Mouse (Mus musculus): Measurements from ENCODE around the gene Spata17. TPM values are rescaled to one million over a fixed set of nuclear protein-coding genes. Genes with fewer than 3 reads are reported as not detected.

The Spata17 gene
- polyA plus RNA-seq, 1 experiment from 2014 or later: 2.0 TPM

DNA sequence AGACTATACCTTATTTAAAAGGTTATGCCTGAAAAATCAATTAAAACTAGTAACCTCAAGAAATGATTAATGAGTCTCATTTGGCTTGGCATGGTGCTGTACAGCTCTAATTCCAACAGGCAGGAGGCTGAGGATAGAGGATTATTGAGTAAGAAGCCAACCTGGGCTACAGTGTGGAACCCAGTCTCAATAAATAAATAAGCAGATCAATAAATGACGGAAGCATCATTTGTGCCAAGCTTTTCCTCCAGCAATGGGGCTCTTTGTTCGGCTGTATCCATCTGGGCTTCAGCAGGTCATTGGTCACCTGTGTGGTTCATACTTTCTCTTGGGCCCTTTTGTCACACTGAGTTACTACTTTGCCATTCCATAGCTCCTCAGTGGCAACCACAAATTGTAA lies 201.1 kb downstream of the Spata17 start:
- Histone ChIP-seq H3K27me3 (no peaks in the 10 kb centered on the region), H3K4me3 (no peak overlapping the region), H3K36me3 (ENCODE audit: poor library complexity, severe bottlenecking) (no peaks in the 10 kb centered on the region), H3K4me2 (no peak overlapping the region), H3K9ac (no peak overlapping the region), H3K27ac (no peak overlapping the region), H3K9me3 (replicated peaks) (no peaks in the 10 kb centered on the region), H3K4me1 (no peaks in the 10 kb centered on the region)
- 90% methylated on average over 2 of the region's 2 CpGs for WGBS
- no peak for ATAC-seq

DNA sequence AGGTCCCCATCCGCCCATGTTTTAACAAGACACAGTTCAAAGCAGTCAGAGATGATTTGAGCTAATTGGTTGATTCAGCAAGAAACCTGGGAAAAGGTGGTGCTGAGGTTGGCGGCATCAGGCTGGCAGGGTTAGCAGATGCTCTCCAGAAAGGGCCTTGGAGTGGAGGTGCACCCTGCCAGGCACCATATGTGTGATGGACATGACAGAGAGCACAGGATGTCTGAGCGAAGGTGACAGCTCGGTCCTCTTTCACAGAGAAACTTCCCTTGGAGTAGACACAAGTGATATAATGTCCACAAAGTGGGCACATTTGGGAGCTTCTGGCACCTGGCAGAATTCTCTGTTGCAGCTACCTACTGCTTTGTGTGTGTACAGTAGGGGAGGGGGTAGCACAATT lies 203.7 kb downstream of the Spata17 start:
- Histone ChIP-seq H3K36me3 (ENCODE audit: poor library complexity, severe bottlenecking) (no peaks in the 10 kb centered on the region), H3K27me3 (no peaks in the 10 kb centered on the region), H3K9me3 (replicated peaks) (no peaks in the 10 kb centered on the region), H3K4me2 (no peak overlapping the region), H3K9ac (no peak overlapping the region), H3K4me3 (no peak overlapping the region), H3K4me1 (no peaks in the 10 kb centered on the region), H3K27ac (no peak overlapping the region)
- no peak for ATAC-seq
- WGBS: 94% methylated on average over 4 of the region's 4 CpGs

DNA sequence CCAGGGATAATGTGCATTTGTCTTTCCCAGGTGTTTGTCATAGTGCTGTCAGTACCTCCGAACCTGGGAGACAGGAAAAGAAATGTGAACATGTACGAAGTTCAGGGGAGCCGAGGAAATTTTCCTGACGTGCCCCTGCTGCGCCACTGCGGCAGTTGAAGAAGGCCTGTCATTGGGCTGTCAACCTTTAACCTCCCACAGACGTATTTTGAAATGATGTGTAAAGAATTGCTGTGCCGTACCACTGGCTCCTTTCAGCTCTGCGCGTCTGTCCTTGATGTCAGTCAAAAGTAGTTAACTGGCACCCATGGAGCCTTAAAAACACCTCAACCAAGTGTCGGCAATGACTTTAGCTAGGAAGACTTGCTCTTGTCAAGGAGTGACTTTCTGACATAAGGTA lies 205.2 kb downstream of the Spata17 start:
- Histone ChIP-seq H3K27me3 (no peaks in the 10 kb centered on the region), H3K4me2 (no peak overlapping the region), H3K27ac (no peak overlapping the region), H3K36me3 (ENCODE audit: poor library complexity, severe bottlenecking) (no peaks in the 10 kb centered on the region), H3K4me3 (no peak overlapping the region), H3K9me3 (replicated peaks) (no peaks in the 10 kb centered on the region), H3K9ac (no peak overlapping the region), H3K4me1 (no peaks in the 10 kb centered on the region)
- ATAC-seq: no peak
- 82% methylated on average over 11 of the region's 11 CpGs for WGBS

DNA sequence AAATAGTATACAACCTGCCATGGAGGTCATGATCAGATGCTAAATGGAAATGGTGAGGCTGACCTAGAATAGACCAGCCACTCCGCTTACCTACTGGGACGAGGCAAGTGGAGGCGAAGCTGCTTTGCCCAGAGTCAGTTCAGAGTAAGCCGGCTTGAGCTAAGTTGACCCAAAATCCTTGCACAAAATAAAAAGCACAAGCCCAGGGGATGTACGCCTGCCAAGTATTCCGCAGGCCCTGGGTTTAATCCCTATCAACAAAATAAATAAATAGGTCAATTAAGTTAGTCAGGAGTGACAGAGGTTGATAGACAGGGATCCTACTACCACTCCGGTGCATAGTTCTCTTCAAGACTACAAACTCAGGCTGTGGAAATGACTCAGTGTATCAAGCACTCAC lies 207.0 kb downstream of the Spata17 start:
- H3K4me1 ChIP-seq: peaks cover 8% of the 10 kb centered on the region; the same call in 1 of the 2 replicates
- H3K9me3 ChIP-seq (replicated peaks): no peaks in the 10 kb centered on the region
- 83% methylated on average over 7 of the region's 7 CpGs for WGBS
- no peak overlapping the region for H3K9ac ChIP-seq
- ATAC-seq: no peak
- no peaks in the 10 kb centered on the region for H3K27me3 ChIP-seq
- H3K27ac ChIP-seq: no peak overlapping the region
- no peak overlapping the region for H3K4me2 ChIP-seq
- H3K36me3 ChIP-seq (ENCODE audit: poor library complexity, severe bottlenecking): no peaks in the 10 kb centered on the region
- no peak overlapping the region for H3K4me3 ChIP-seq

DNA sequence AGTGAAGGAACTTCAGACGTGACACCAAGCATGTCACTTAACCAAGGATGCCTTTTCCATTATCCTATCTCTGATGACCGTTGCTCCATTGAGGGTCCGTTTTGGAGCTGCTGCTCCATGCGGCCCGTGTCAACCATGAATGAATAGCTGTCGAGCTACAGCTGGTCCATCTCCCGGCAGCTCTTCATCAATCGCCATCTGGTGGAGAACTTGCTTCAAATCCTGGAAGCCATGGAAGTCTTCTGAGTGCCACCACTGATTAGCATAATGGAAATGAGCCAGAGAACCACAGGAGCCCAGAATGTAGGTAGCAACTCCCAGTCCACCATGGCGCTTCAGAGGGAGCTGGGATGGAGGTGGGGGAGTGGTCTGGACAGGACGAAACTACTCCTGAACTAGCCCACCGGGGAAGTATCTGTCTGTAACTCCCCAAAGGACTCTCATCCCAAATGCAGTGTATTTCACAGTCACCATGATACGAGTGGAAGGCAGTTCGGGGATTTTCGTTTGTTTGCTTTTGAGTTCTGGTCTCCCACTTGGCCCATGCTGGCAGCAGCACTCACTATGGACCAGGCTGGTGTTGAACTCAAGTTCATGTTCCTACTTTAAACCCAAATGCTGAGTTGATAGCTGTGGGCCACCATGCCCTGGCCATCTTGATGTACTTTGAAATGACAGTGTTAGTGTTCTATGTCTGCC lies 208.9 kb downstream of the Spata17 start:
- Histone ChIP-seq H3K9me3 (replicated peaks) (no peaks in the 10 kb centered on the region), H3K9ac (no peak overlapping the region), H3K4me2 (no peak overlapping the region), H3K27ac (no peak overlapping the region), H3K4me3 (no peak overlapping the region), H3K4me1 (peaks cover 11% of the 10 kb centered on the region; the same call in 1 of the 2 replicates), H3K27me3 (no peaks in the 10 kb centered on the region), H3K36me3 (ENCODE audit: poor library complexity, severe bottlenecking) (no peaks in the 10 kb centered on the region)
- ATAC-seq: no peak
- 90% methylated on average over 14 of the region's 14 CpGs for WGBS

DNA sequence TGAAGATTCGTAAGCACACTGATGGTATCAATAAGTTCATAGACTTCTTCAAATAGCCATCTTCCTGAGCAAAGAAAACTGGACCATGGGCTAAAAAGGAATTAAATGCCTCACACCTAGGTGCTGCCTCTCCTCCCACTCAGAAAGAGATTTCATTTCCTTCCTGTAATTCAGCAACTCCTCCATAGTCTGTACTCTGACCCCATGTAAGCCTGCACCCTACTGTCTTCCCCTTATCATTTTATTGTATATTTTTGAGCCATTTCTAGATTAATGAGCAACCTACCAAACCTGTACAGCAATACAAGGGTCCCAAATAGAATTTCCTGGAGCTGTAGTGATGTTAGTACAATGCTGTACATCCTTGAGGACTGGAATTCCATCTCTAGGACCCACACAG lies 211.0 kb downstream of the Spata17 start:
- peaks cover 11% of the 10 kb centered on the region; the same call in 1 of the 2 replicates for H3K4me1 ChIP-seq
- no peaks in the 10 kb centered on the region for H3K9me3 ChIP-seq (replicated peaks)
- H3K9ac ChIP-seq: no peak overlapping the region
- H3K36me3 ChIP-seq (ENCODE audit: poor library complexity, severe bottlenecking): no peaks in the 10 kb centered on the region
- ATAC-seq: no peak
- no peak overlapping the region for H3K27ac ChIP-seq
- H3K4me3 ChIP-seq: no peak overlapping the region
- WGBS: 97% methylated on average over 1 of the region's 1 CpGs
- no peaks in the 10 kb centered on the region for H3K27me3 ChIP-seq
- no peak overlapping the region for H3K4me2 ChIP-seq

DNA sequence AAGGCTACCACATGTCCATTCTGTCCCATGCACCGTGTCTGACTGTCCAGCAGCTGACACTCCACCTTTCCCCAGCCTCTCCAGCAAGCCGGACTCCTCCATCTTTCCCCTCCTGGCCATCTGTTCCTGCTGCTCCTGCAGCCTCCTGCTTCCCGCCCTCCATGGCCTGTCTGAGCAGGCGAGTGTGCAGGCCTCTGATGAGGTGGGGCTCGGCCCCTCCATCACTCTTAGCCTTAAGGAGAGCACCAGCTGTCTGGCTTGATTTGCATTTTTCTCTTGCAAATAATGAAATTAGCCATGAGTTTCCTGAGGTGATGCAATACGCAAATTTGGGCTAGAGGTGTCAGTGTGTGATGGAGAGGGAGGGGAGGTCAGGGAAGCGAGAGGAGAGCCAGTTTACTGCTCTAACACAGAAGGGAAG lies 211.8 kb downstream of the Spata17 start:
- Histone ChIP-seq H3K9ac (no peak overlapping the region), H3K9me3 (replicated peaks) (no peaks in the 10 kb centered on the region), H3K4me1 (peaks cover 11% of the 10 kb centered on the region; the same call in 1 of the 2 replicates), H3K36me3 (ENCODE audit: poor library complexity, severe bottlenecking) (no peaks in the 10 kb centered on the region), H3K4me2 (no peak overlapping the region), H3K27me3 (no peaks in the 10 kb centered on the region), H3K27ac (peak overlapping the region; percentile 51), H3K4me3 (no peak overlapping the region)
- ATAC-seq: peak; percentile 75; the same call in 1 of the 2 replicates
- 47% methylated on average over 7 of the region's 7 CpGs for WGBS

DNA sequence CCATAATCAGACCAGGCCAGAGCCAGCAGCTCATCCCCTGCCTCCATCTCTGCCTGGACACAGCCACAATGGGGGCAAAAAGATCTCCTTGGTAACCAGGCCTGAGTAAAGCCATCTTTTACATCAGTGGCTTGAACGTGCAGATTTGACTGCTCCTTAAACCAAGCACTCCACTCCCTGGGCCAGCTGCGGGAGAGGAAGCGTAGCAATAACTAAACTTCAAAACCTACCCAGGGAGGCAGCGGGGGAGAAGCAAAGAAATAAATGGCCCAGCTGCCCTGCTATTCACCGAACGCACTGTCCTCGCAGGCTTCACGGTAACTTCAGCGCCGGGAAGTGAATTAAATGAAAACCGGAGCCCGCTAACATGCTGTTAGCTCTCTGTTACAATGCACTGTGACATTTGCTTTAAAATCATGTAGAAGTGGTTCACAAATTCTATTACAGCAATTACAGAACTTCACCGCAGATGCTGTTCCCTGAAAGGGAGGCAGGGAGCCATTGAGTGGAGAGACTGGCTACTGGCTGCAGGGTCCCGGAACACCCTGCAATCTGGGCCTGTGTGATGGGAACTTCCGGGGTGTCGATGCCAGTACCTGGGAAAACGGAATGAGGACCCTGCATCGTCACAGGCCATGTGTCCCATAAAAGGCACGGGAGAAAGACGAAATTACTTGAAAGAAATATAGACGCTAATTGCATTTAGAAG lies 217.5 kb downstream of the Spata17 start:
- H3K4me2 ChIP-seq: peak overlapping the region; percentile 12
- no peaks in the 10 kb centered on the region for H3K9me3 ChIP-seq (replicated peaks)
- 52% methylated on average over 21 of the region's 21 CpGs for WGBS
- H3K36me3 ChIP-seq (ENCODE audit: poor library complexity, severe bottlenecking): no peaks in the 10 kb centered on the region
- H3K27ac ChIP-seq: peak overlapping the region; percentile 60
- peaks cover 11% of the 10 kb centered on the region for H3K4me1 ChIP-seq
- no peaks in the 10 kb centered on the region for H3K27me3 ChIP-seq
- no peak overlapping the region for H3K9ac ChIP-seq
- no peak overlapping the region for H3K4me3 ChIP-seq
- peak; percentile 57; the same call in 1 of the 2 replicates for ATAC-seq

Other genes starting within 250 kb of the Spata17 start
- not detected in 2 replicates for gene D1Pas1, start 248.0 kb downstream of the Spata17 start, polyA plus RNA-seq (2015; fragmentation: Nextera tagmentation; extraction: Ambion mirVana)
- gene Gpatch2, start within 50 bp of the Spata17 start, polyA plus RNA-seq (2015; fragmentation: Nextera tagmentation; extraction: Ambion mirVana): 19.8 and 22.2 TPM in 2 replicates

All from forebrain, embryonic 13.5 days (tissue).